Mouse (Mus musculus) lung, adult 2 months (tissue): ENCODE measurements at regions not wholly inside any gene's neighbourhood (a gene's known extent, or its start where the extent isn't known, plus 50 kb on each side); places are given as distances from the start of the nearest gene placed in this dataset.

Source experiments
- DNase-seq: peaks from one replicate; pipeline ENCODE4 v3.0.0; 2022
- H3K4me1 ChIP-seq: fragments of 200-500 bp; 2 replicates; pipeline ENCODE4 v1.6.1; 2011; ENCODE audit warnings: low read length; ENCODE audit not compliant: control insufficient read depth, insufficient read depth
- H3K4me3 ChIP-seq: fragments of 200-500 bp; replicated peaks from 2 replicates; pipeline ENCODE3; 2011; ENCODE audit warnings: low read depth, mild to moderate bottlenecking, control low read depth, low read length; ENCODE audit errors: extremely low read depth
- CTCF ChIP-seq: fragments of 200-500 bp; IDR thresholded peaks from 2 replicates; pipeline ENCODE4 v1.5.1; 2011; ENCODE audit warnings: mild to moderate bottlenecking, low read length, control low read depth; ENCODE audit not compliant: insufficient read depth
- POLR2A ChIP-seq: fragments of 200-500 bp; IDR thresholded peaks from 2 replicates; pipeline ENCODE4 v1.6.1; 2011; ENCODE audit warnings: low read depth, mild to moderate bottlenecking, control low read depth, low read length, borderline replicate concordance; ENCODE audit errors: extremely low read depth
- WGBS: fragments of 180-500 bp; shearing (Covaris S2); methylation state at CpG from one replicate; pipeline ENCODE4 v1.1.7; 2018; 5-methylcytosine and 5-hydroxymethylcytosine counted together

DNA sequence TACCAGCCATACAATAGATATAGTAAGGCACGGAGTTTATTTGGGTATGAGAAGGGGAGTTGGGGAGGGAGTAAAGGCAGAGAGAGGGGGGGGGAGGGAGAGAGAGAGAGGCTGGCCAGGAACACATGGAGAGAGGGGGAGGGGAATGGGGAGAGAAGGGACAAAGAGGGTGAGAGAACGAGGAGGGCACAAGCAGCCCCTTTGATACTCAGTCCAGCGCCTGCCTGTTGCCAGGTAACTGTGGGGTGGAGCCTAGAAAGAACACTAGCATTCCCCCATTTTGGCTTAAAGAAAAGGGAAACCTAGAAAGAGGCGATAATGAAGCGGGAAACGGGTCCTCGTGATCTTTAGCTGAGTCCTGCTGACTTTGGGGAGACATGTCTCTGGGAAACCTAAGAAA lies 110.6 kb upstream of the Spred2 start:
- TF ChIP-seq POLR2A: no peak
- TF ChIP-seq CTCF: no peak
- DNase-seq: no peak
- Histone ChIP-seq H3K4me1 (no peaks in the 10 kb centered on the region), H3K4me3 (no peak overlapping the region)
- WGBS: 84% methylated on average over 7 of the region's 7 CpGs

DNA sequence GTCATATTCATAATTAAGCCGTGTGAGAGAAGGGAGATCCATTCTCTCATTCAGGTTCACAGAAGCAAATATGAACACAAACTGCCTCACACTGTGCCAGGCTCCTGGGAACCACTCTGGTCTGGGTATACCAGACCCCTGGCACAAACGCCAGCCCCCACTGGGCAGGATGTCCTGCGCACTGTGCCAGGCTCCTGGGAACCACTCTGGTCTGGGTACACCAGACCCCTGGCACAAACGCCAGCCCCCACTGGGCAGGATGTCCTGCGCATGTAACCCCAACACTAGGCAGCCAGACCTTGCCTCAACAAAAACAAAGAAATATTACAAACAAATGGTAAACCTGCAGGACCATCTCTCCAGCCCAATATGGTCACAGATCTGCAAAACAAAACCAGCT lies 101.2 kb upstream of the Spred2 start:
- no peak overlapping the region for H3K4me3 ChIP-seq
- TF ChIP-seq CTCF: no peak
- no peak for TF ChIP-seq POLR2A
- DNase-seq: no peak
- 67% methylated on average over 5 of the region's 5 CpGs for WGBS
- no peaks in the 10 kb centered on the region for H3K4me1 ChIP-seq

GRCm38 (mm10) chr11:19823461-19823895 lies 100.7 kb upstream of the Spred2 start:
- DNase-seq: peak; percentile 33
- H3K4me1 ChIP-seq: peaks cover 3% of the 10 kb centered on the region; the same call in 1 of the 2 replicates
- 1% methylated on average over 3 of the region's 3 CpGs for WGBS
- H3K4me3 ChIP-seq: no peak overlapping the region
- no peak for TF ChIP-seq POLR2A
- peak; percentile 41 for TF ChIP-seq CTCF

- WGBS: 87% methylated on average over 13 of the region's 13 CpGs
- TF ChIP-seq POLR2A: no peak
- TF ChIP-seq CTCF: no peak
- DNase-seq: no peak
- Histone ChIP-seq H3K4me3 (no peak overlapping the region), H3K4me1 (peaks cover 3% of the 10 kb centered on the region; the same call in 1 of the 2 replicates)
Observed at GRCm38 (mm10) chr11:19826481-19827185, 97.5 kb upstream of the Spred2 start.

GRCm38 (mm10) chr11:19827996-19828395 lies 96.2 kb upstream of the Spred2 start:
- H3K4me3 ChIP-seq: no peak overlapping the region

GRCm38 (mm10) chr11:19828959-19829401 lies 95.2 kb upstream of the Spred2 start:
- 46% methylated on average over 8 of the region's 8 CpGs for WGBS
- Histone ChIP-seq H3K4me3 (no peak overlapping the region), H3K4me1 (peaks cover 3% of the 10 kb centered on the region; the same call in 1 of the 2 replicates)
- TF ChIP-seq CTCF (no peak), POLR2A (no peak)
- DNase-seq: no peak

More at GRCm38 (mm10) chr11:19827996-19828395, 96.2 kb upstream of the Spred2 start:
- 39% methylated on average over 11 of the region's 11 CpGs for WGBS
- no peak for DNase-seq
- peaks cover 3% of the 10 kb centered on the region; the same call in 1 of the 2 replicates for H3K4me1 ChIP-seq
- no peak for TF ChIP-seq POLR2A
- TF ChIP-seq CTCF: no peak

DNA sequence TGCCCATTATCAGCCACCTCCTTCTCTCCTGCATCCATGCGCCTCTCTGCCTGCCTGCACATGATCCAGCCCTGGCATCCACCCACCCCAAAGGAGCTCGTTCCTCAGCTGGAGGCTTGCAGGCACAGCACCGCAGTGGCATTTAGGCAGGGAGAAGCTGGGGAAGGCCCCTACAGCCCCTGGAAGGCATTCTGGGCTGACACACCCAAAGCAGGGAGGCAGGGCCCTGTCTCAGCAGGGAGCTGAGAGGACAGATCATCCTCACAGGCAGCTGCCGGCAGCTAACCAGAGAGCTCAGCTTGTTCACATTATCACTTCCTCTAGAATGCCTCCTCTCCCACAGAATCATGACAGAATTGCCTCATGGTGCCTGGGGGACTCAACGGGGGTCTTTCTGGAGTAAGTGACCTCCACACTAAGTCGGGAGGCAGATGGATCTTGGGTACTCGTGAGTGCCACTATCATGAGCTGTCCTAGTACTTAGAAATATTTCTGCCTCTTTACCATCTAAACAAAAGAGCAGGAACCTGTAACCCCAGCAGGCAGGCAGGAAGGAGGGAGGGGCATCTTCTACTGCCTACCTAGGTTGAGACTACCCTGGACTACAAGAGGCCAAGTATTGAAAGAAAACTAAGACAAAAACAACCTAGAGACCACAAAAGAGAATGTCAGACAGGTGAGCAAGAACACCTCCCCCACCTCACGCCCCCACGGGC lies 94.5 kb upstream of the Spred2 start:
- Histone ChIP-seq H3K4me3 (no peak overlapping the region), H3K4me1 (peaks cover 3% of the 10 kb centered on the region; the same call in 1 of the 2 replicates)
- TF ChIP-seq CTCF: no peak
- WGBS: 53% methylated on average over 9 of the region's 9 CpGs
- DNase-seq: no peak

DNA sequence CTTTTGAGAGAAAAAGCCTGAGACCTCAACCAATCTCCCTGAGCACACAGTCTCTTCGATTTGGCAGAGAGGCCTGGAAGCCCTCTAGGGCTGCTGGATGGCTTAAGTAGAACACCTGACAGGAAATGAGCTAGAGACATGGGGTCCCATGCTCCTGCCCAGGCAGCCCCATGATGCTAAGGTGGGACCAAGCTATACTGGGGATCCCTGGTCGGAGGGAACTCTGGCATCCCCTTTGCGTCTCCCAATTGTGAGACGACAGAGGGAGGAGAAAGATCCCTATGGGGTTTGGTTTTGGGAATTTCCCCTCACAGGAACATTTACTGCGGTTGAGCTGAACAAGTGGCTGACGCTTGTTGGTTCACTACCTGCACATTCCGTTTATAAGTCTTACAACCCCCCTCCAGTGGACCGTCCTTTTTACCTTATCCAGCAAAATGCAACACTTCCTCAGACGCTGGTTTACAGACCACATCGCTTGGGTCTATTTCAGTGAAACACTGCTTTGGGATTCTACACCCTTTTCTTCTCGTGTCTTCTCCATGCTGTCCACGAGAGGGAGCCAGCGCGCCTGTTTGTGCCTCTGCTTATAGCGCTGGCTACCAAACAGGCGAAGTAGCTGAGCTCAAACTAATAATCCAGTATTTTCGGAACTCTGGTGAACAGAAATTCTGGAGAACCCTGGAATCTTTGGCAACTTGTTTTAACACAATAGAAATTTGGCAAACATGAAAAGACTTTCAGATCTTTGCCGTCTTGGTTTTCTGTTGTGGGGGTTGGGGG lies 93.7 kb upstream of the Spred2 start:
- no peak overlapping the region for H3K4me3 ChIP-seq

GRCm38 (mm10) chr11:19834561-19834960 lies 89.6 kb upstream of the Spred2 start:
- TF ChIP-seq CTCF (no peak), POLR2A (no peak)
- Histone ChIP-seq H3K4me3 (no peak overlapping the region), H3K4me1 (no peaks in the 10 kb centered on the region)
- DNase-seq: no peak
- WGBS: 84% methylated on average over 8 of the region's 8 CpGs

More for the DNA sequence above, 93.7 kb upstream of the Spred2 start:
- DNase-seq: peak; percentile 67
- H3K4me1 ChIP-seq: peaks cover 3% of the 10 kb centered on the region; the same call in 1 of the 2 replicates
- WGBS: 19% methylated on average over 18 of the region's 18 CpGs
- TF ChIP-seq POLR2A (no peak), CTCF (peak; percentile 92)
